Mouse (Mus musculus): ENCODE results near the gene Atxn1. TPM values are rescaled to one million over a fixed set of nuclear protein-coding genes. Genes with fewer than 3 reads are reported as not detected.

Atxn1 gene
- total and polyA plus RNA-seq, 2 experiments from 2014 or later: 12.0 to 31.4 TPM

DNA sequence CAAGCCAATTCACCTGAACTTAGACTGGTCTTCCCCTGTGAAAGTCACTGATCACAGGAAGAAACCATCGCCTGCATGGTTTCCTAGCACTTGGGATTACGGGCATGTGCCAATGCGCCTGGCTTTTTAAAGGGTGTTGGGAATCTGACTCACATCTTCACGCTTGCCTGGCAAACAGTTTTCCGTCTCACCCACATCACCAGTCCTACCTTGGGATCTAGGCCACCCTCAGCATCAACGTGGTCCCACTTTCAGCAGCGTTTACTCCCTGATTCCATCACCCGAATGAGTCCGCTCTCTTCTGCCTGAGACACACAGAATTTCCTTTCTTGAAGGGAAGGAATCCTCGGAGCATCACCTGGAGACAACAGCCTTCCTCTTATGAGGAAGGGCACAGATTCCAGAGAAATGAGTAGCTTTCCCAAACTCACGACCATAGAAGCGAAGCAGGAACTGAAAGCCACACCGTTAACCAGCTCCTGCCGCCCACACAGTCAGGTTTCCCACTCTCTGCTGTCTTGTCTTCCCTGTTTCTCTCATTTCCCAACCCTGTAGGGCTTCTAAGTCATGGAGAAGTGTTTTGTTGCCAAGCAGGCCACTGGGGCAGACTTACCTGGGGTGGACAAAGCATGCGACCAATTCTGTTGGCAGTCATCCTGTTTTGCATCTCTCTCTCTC lies 128.3 kb downstream of the Atxn1 start:
- H3K9ac ChIP-seq (replicated peaks; ENCODE audit: low read length, poor library complexity, severe bottlenecking): no peak overlapping the region
- no peak overlapping the region for H3K4me3 ChIP-seq (ENCODE audit: low read depth, low read length)
- 90% methylated on average over 15 of the region's 15 CpGs for WGBS
- no peaks in the 10 kb centered on the region for H3K36me3 ChIP-seq (ENCODE audit: insufficient read depth, low read length)
- no peak overlapping the region for H3K4me2 ChIP-seq (ENCODE audit: low read depth, low read length, poor library complexity, severe bottlenecking)
- ATAC-seq (ENCODE audit: low FRiP score): no peak
- DNase-seq (ENCODE audit: low spot score): no peak
- no peaks in the 10 kb centered on the region for H3K9me3 ChIP-seq (ENCODE audit: low read length)
- no peaks in the 10 kb centered on the region for H3K4me1 ChIP-seq (ENCODE audit: insufficient read depth, low read length)
- TF ChIP-seq CTCF (IDR thresholded peaks at IDR 0.05): no peak
- no peaks in the 10 kb centered on the region for H3K27me3 ChIP-seq (ENCODE audit: insufficient read depth, low read length)
- H3K27ac ChIP-seq (ENCODE audit: low read depth, low read length): no peak overlapping the region

DNA sequence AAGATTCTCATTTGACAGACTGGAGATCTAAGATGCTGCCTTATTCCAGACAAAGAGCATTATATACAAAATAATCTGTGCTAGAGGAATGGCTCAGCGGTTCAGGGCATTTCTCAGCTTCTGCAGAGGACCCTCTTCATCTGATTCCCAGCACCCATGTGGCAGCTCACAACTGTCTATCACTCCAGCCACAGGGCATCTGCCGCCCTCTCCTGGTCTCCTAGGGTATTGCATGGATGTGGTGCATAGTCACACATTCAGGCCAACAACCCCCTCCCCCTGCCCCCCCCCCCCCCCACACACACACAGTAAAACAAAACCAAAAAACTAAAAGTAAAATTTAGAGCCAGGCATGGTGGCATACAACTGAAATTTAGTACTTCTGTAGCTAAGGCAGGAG lies 130.5 kb downstream of the Atxn1 start:
- Histone ChIP-seq H3K27me3 (ENCODE audit: insufficient read depth, low read length) (no peaks in the 10 kb centered on the region), H3K27ac (ENCODE audit: low read depth, low read length) (no peak overlapping the region)
- no peak for ATAC-seq (ENCODE audit: low FRiP score)

DNA sequence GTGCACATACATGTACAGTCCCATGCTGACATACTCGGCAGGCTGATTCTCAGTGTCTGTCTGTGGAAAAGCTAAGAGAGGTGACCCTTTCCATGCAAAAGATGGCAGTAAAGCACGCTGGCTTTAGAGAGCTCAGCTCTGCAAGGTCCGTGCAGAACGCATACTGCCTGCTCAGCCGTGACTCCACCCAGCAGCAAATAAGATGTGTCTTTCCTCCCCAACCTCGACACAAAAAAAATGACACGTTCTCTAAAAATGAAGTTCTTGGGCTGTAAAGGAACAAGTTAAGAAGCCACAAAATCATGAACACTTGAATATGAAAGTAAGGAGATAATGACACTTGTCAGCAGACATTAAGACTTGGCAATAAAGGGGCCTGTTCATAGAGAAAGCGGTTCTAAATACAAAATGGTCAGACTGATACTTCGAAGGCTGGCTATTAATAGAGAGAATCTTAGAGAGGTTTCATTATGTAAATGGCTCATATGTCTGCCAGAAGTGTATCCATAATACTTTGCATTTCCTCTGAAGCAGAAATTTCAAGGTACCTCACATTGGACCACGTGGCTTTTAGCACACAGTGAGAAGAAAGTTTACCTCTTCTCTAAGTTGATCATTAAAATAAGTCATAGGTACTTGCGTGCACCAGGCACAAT lies 132.0 kb downstream of the Atxn1 start:
- H3K9ac ChIP-seq (replicated peaks; ENCODE audit: low read length, poor library complexity, severe bottlenecking): no peak overlapping the region
- no peak overlapping the region for H3K27ac ChIP-seq (ENCODE audit: low read depth, low read length)
- H3K4me2 ChIP-seq (ENCODE audit: low read depth, low read length, poor library complexity, severe bottlenecking): no peak overlapping the region
- DNase-seq (ENCODE audit: low spot score) (no peak), ATAC-seq (ENCODE audit: low FRiP score) (no peak)
- 75% methylated on average over 11 of the region's 11 CpGs for WGBS
- no peaks in the 10 kb centered on the region for H3K36me3 ChIP-seq (ENCODE audit: insufficient read depth, low read length)
- no peak for TF ChIP-seq CTCF (IDR thresholded peaks at IDR 0.05)
- H3K27me3 ChIP-seq (ENCODE audit: insufficient read depth, low read length): no peaks in the 10 kb centered on the region
- H3K9me3 ChIP-seq (ENCODE audit: low read length): no peaks in the 10 kb centered on the region
- H3K4me3 ChIP-seq (ENCODE audit: low read depth, low read length): no peak overlapping the region
- H3K4me1 ChIP-seq (ENCODE audit: insufficient read depth, low read length): no peaks in the 10 kb centered on the region

More for the DNA sequence above, 130.5 kb downstream of the Atxn1 start:
- TF ChIP-seq CTCF (IDR thresholded peaks at IDR 0.05): peak; percentile 46
- Histone ChIP-seq H3K4me2 (ENCODE audit: low read depth, low read length, poor library complexity, severe bottlenecking) (no peak overlapping the region), H3K9me3 (ENCODE audit: low read length) (no peaks in the 10 kb centered on the region), H3K9ac (replicated peaks; ENCODE audit: low read length, poor library complexity, severe bottlenecking) (no peak overlapping the region), H3K36me3 (ENCODE audit: insufficient read depth, low read length) (no peaks in the 10 kb centered on the region), H3K4me1 (ENCODE audit: insufficient read depth, low read length) (no peaks in the 10 kb centered on the region), H3K4me3 (ENCODE audit: low read depth, low read length) (no peak overlapping the region)
- 89% methylated on average over 2 of the region's 2 CpGs for WGBS
- DNase-seq (ENCODE audit: low spot score): no peak

DNA sequence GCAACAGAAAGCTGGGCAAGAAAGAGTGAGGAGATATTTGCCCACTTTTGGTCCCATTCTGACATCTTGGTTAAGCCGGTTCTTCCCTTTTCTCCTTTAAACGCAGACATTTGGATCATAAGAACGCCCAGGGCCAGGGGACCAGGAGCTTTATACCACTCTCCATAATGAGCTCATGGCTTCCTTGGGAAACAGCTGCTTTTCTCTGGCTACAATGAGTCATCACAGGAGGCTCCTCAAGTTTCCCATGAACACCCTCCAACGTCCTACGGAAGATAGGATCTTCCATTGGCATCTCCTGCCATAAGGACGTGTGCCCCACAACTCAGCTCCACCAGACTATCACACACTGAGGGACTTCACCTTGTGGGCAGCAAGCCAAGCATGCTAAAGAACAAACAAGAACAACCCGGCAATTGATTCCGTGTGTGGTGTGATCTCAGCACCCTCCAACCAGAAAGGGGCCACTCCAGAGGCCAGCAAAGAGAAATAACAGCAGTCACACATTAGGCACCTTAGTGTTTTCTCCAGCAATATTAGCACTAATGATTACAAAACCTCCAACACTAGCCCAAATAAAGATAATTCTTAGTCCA lies 135.4 kb downstream of the Atxn1 start:
- H3K4me1 ChIP-seq (ENCODE audit: insufficient read depth, low read length): 0 out of 2 replicates have a peak, but pooled peaks cover 3% of the 10 kb centered on the region
- no peak overlapping the region for H3K4me3 ChIP-seq (ENCODE audit: low read depth, low read length)
- WGBS: 94% methylated on average over 8 of the region's 8 CpGs
- H3K9ac ChIP-seq (replicated peaks; ENCODE audit: low read length, poor library complexity, severe bottlenecking): no peak overlapping the region
- H3K9me3 ChIP-seq (ENCODE audit: low read length): no peaks in the 10 kb centered on the region
- no peak overlapping the region for H3K4me2 ChIP-seq (ENCODE audit: low read depth, low read length, poor library complexity, severe bottlenecking)
- H3K27me3 ChIP-seq (ENCODE audit: insufficient read depth, low read length): no peaks in the 10 kb centered on the region
- no peak for DNase-seq (ENCODE audit: low spot score)
- no peaks in the 10 kb centered on the region for H3K36me3 ChIP-seq (ENCODE audit: insufficient read depth, low read length)
- H3K27ac ChIP-seq (ENCODE audit: low read depth, low read length): no peak overlapping the region
- no peak for TF ChIP-seq CTCF (IDR thresholded peaks at IDR 0.05)
- ATAC-seq (ENCODE audit: low FRiP score): no peak

DNA sequence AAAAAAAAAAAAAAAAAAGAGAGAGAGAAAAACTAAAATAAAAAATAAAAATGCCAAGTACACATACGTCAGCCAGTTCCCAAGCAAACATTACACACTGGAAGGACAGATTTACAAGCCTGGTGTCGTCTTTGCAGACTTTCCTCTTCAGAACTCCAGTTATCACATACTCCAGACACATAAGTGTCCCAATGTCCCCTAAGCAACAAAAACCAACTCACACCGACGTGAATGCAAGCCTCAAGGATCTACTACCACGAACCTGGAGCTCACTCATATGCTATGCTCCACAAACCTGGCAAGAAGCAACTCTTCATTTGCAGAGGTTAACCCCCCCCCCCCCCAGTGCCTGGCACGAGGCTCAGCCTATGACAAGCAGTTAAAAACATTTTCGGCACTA lies 136.8 kb downstream of the Atxn1 start:
- TF ChIP-seq CTCF (IDR thresholded peaks at IDR 0.05): no peak
- no peaks in the 10 kb centered on the region for H3K36me3 ChIP-seq (ENCODE audit: insufficient read depth, low read length)
- no peaks in the 10 kb centered on the region for H3K27me3 ChIP-seq (ENCODE audit: insufficient read depth, low read length)
- 0 out of 2 replicates have a peak, but pooled peaks cover 3% of the 10 kb centered on the region for H3K4me1 ChIP-seq (ENCODE audit: insufficient read depth, low read length)
- no peak overlapping the region for H3K4me3 ChIP-seq (ENCODE audit: low read depth, low read length)
- H3K4me2 ChIP-seq (ENCODE audit: low read depth, low read length, poor library complexity, severe bottlenecking): no peak overlapping the region
- DNase-seq (ENCODE audit: low spot score) (no peak), ATAC-seq (ENCODE audit: low FRiP score) (no peak)
- no peak overlapping the region for H3K27ac ChIP-seq (ENCODE audit: low read depth, low read length)
- no peaks in the 10 kb centered on the region for H3K9me3 ChIP-seq (ENCODE audit: low read length)
- no peak overlapping the region for H3K9ac ChIP-seq (replicated peaks; ENCODE audit: low read length, poor library complexity, severe bottlenecking)
- 77% methylated on average over 7 of the region's 7 CpGs for WGBS

DNA sequence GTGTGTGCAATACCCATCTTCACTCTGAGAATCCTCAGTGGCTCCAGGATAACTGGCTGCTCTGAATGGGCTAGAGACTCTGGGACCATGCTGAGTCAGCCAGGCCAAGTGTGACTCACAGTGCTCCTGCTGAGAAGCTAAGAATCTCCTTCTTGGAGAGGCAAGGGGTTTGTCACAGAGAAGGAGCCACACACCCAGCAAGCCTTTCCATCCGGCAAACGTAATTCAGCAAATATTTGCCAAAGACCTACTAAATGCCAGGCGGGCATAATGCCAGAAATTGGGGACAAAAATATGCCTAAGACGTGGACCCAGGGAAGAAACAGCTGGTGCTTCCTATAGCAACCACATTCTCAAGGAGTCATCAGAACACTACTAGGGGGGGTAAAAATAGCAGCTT lies 137.2 kb downstream of the Atxn1 start:
- no peak for TF ChIP-seq CTCF (IDR thresholded peaks at IDR 0.05)
- no peak for ATAC-seq (ENCODE audit: low FRiP score)
- 58% methylated on average over 4 of the region's 4 CpGs for WGBS

More for the DNA sequence above, 137.2 kb downstream of the Atxn1 start:
- no peak overlapping the region for H3K4me3 ChIP-seq (ENCODE audit: low read depth, low read length)
- no peaks in the 10 kb centered on the region for H3K27me3 ChIP-seq (ENCODE audit: insufficient read depth, low read length)
- H3K36me3 ChIP-seq (ENCODE audit: insufficient read depth, low read length): no peaks in the 10 kb centered on the region
- H3K27ac ChIP-seq (ENCODE audit: low read depth, low read length): 0 out of 2 replicates have a peak overlapping the region, but pooled peaks have one; percentile 12
- H3K9ac ChIP-seq (replicated peaks; ENCODE audit: low read length, poor library complexity, severe bottlenecking): no peak overlapping the region
- no peak overlapping the region for H3K4me2 ChIP-seq (ENCODE audit: low read depth, low read length, poor library complexity, severe bottlenecking)
- 0 out of 2 replicates have a peak, but pooled peaks cover 3% of the 10 kb centered on the region for H3K4me1 ChIP-seq (ENCODE audit: insufficient read depth, low read length)
- DNase-seq (ENCODE audit: low spot score): peak; percentile 27
- no peaks in the 10 kb centered on the region for H3K9me3 ChIP-seq (ENCODE audit: low read length)

Measured in midbrain, postnatal 0 days (tissue).